Mouse (Mus musculus): Measurements from ENCODE around the gene Ism2. TPM values are rescaled to one million over a fixed set of nuclear protein-coding genes. Genes with fewer than 3 reads are reported as not detected.

The Ism2 gene
- polyA plus RNA-seq (2012; rRNA removed), result 0.19 and 0.23 TPM in 2 replicates

- no peaks in the 10 kb centered on the region for H3K36me3 ChIP-seq (ENCODE audit: control insufficient read depth, insufficient read depth, low read length)
- peaks cover 15% of the 10 kb centered on the region for H3K4me1 ChIP-seq (ENCODE audit: control insufficient read depth, insufficient read depth, low read length)
- H3K27me3 ChIP-seq (ENCODE audit: control insufficient read depth, insufficient read depth, low read length), result peaks cover 2% of the 10 kb centered on the region; the same call in 1 of the 2 replicates
- H3K27ac ChIP-seq (ENCODE audit: control insufficient read depth, insufficient read depth, low read depth, low read length), result no peak within 1 kb of the TSS
- H3K4me3 ChIP-seq (ENCODE audit: control insufficient read depth, low read depth, low read length), result peak within 1 kb of the TSS; percentile 85
- no peak for TF ChIP-seq POLR2A (IDR thresholded peaks at IDR 0.05; ENCODE audit: control insufficient read depth, low read depth, low read length)
- no peak for TF ChIP-seq CTCF (IDR thresholded peaks at IDR 0.05; ENCODE audit: control insufficient read depth, insufficient read depth, insufficient replicate concordance, low read depth, low read length)
Measured at GRCm38 (mm10) chr12:87299657-87300440, at the start of gene Ism2. TSS of gene Ism2 (minus strand) at chr12:87299705.

GRCm38 (mm10) chr12:87348029-87348428, 48.5 kb upstream of the Ism2 start:
- H3K4me1 ChIP-seq (ENCODE audit: control insufficient read depth, insufficient read depth, low read length), result no peaks in the 10 kb centered on the region
- no peaks in the 10 kb centered on the region; the same call in 1 of the 2 replicates for H3K36me3 ChIP-seq (ENCODE audit: control insufficient read depth, insufficient read depth, low read length)
- TF ChIP-seq CTCF (IDR thresholded peaks at IDR 0.05; ENCODE audit: control insufficient read depth, insufficient read depth, insufficient replicate concordance, low read depth, low read length) (no peak), POLR2A (IDR thresholded peaks at IDR 0.05; ENCODE audit: control insufficient read depth, low read depth, low read length) (no peak)
- H3K27me3 ChIP-seq (ENCODE audit: control insufficient read depth, insufficient read depth, low read length), result no peaks in the 10 kb centered on the region
- no peak overlapping the region for H3K27ac ChIP-seq (ENCODE audit: control insufficient read depth, insufficient read depth, low read depth, low read length)
- H3K4me3 ChIP-seq (ENCODE audit: control insufficient read depth, low read depth, low read length), result no peak overlapping the region

GRCm38 (mm10) chr12:87347511-87347910, 48.0 kb upstream of the Ism2 start:
- Histone ChIP-seq H3K4me3 (ENCODE audit: control insufficient read depth, low read depth, low read length) (no peak overlapping the region), H3K27me3 (ENCODE audit: control insufficient read depth, insufficient read depth, low read length) (no peaks in the 10 kb centered on the region), H3K27ac (ENCODE audit: control insufficient read depth, insufficient read depth, low read depth, low read length) (no peak overlapping the region), H3K4me1 (ENCODE audit: control insufficient read depth, insufficient read depth, low read length) (no peaks in the 10 kb centered on the region), H3K36me3 (ENCODE audit: control insufficient read depth, insufficient read depth, low read length) (no peaks in the 10 kb centered on the region; the same call in 1 of the 2 replicates)
- TF ChIP-seq POLR2A (IDR thresholded peaks at IDR 0.05; ENCODE audit: control insufficient read depth, low read depth, low read length), result no peak
- TF ChIP-seq CTCF (IDR thresholded peaks at IDR 0.05; ENCODE audit: control insufficient read depth, insufficient read depth, insufficient replicate concordance, low read depth, low read length), result no peak

GRCm38 (mm10) chr12:87343084-87343605, 43.6 kb upstream of the Ism2 start:
- Histone ChIP-seq H3K4me1 (ENCODE audit: control insufficient read depth, insufficient read depth, low read length) (no peaks in the 10 kb centered on the region), H3K36me3 (ENCODE audit: control insufficient read depth, insufficient read depth, low read length) (peaks cover 2% of the 10 kb centered on the region; the same call in 1 of the 2 replicates), H3K4me3 (ENCODE audit: control insufficient read depth, low read depth, low read length) (no peak overlapping the region), H3K27ac (ENCODE audit: control insufficient read depth, insufficient read depth, low read depth, low read length) (no peak overlapping the region), H3K27me3 (ENCODE audit: control insufficient read depth, insufficient read depth, low read length) (no peaks in the 10 kb centered on the region)
- TF ChIP-seq CTCF (IDR thresholded peaks at IDR 0.05; ENCODE audit: control insufficient read depth, insufficient read depth, insufficient replicate concordance, low read depth, low read length), result no peak
- no peak for TF ChIP-seq POLR2A (IDR thresholded peaks at IDR 0.05; ENCODE audit: control insufficient read depth, low read depth, low read length)

GRCm38 (mm10) chr12:87338082-87338481, 38.6 kb upstream of the Ism2 start:
- TF ChIP-seq CTCF (IDR thresholded peaks at IDR 0.05; ENCODE audit: control insufficient read depth, insufficient read depth, insufficient replicate concordance, low read depth, low read length) (no peak), POLR2A (IDR thresholded peaks at IDR 0.05; ENCODE audit: control insufficient read depth, low read depth, low read length) (no peak)
- Histone ChIP-seq H3K4me3 (ENCODE audit: control insufficient read depth, low read depth, low read length) (no peak overlapping the region), H3K4me1 (ENCODE audit: control insufficient read depth, insufficient read depth, low read length) (no peaks in the 10 kb centered on the region), H3K36me3 (ENCODE audit: control insufficient read depth, insufficient read depth, low read length) (0 out of 2 replicates have a peak, but pooled peaks cover 2% of the 10 kb centered on the region), H3K27me3 (ENCODE audit: control insufficient read depth, insufficient read depth, low read length) (no peaks in the 10 kb centered on the region), H3K27ac (ENCODE audit: control insufficient read depth, insufficient read depth, low read depth, low read length) (no peak overlapping the region)

- H3K27ac ChIP-seq (ENCODE audit: control insufficient read depth, insufficient read depth, low read depth, low read length), result no peak overlapping the region
Measured at GRCm38 (mm10) chr12:87334886-87335285, 35.4 kb upstream of the Ism2 start.

GRCm38 (mm10) chr12:87333794-87334193, 34.3 kb upstream of the Ism2 start:
- no peak for TF ChIP-seq CTCF (IDR thresholded peaks at IDR 0.05; ENCODE audit: control insufficient read depth, insufficient read depth, insufficient replicate concordance, low read depth, low read length)
- no peak overlapping the region for H3K4me3 ChIP-seq (ENCODE audit: control insufficient read depth, low read depth, low read length)
- no peaks in the 10 kb centered on the region; the same call in 1 of the 2 replicates for H3K36me3 ChIP-seq (ENCODE audit: control insufficient read depth, insufficient read depth, low read length)
- H3K4me1 ChIP-seq (ENCODE audit: control insufficient read depth, insufficient read depth, low read length), result no peaks in the 10 kb centered on the region
- H3K27me3 ChIP-seq (ENCODE audit: control insufficient read depth, insufficient read depth, low read length), result no peaks in the 10 kb centered on the region
- H3K27ac ChIP-seq (ENCODE audit: control insufficient read depth, insufficient read depth, low read depth, low read length), result no peak overlapping the region

More at GRCm38 (mm10) chr12:87334886-87335285, 35.4 kb upstream of the Ism2 start:
- H3K36me3 ChIP-seq (ENCODE audit: control insufficient read depth, insufficient read depth, low read length), result no peaks in the 10 kb centered on the region
- no peaks in the 10 kb centered on the region for H3K27me3 ChIP-seq (ENCODE audit: control insufficient read depth, insufficient read depth, low read length)
- TF ChIP-seq POLR2A (IDR thresholded peaks at IDR 0.05; ENCODE audit: control insufficient read depth, low read depth, low read length) (no peak), CTCF (IDR thresholded peaks at IDR 0.05; ENCODE audit: control insufficient read depth, insufficient read depth, insufficient replicate concordance, low read depth, low read length) (no peak)
- no peak overlapping the region for H3K4me3 ChIP-seq (ENCODE audit: control insufficient read depth, low read depth, low read length)
- H3K4me1 ChIP-seq (ENCODE audit: control insufficient read depth, insufficient read depth, low read length), result no peaks in the 10 kb centered on the region
